Mouse (Mus musculus) heart, adult 2 months (tissue): Measurements from ENCODE around the gene Dynlt1f. TPM values are rescaled to one million over a fixed set of nuclear protein-coding genes. Genes with fewer than 3 reads are reported as not detected.
"Not testable (repeated sequence)": the region's sequence is repeated elsewhere in the genome, so short reads cannot be mapped to it uniquely, and the experiment has no call there.

Source experiments
- DNase-seq, 2 experiments: peaks; one replicate each; pipeline ENCODE4 v3.0.0; 2021
- H3K27ac ChIP-seq: fragments of 200-600 bp; 2 replicates; pipeline ENCODE4 v1.8.1; 2022
- H3K27me3 ChIP-seq: fragments of 200-500 bp; 2 replicates; pipeline ENCODE4 v1.6.1; 2012; ENCODE audit warnings: mild to moderate bottlenecking, low read length, inconsistent platforms, mixed read lengths; ENCODE audit not compliant: control insufficient read depth, insufficient read depth
- H3K36me3 ChIP-seq: fragments of 200-500 bp; 2 replicates; pipeline ENCODE4 v1.6.1; 2012; ENCODE audit warnings: low read length, inconsistent platforms; ENCODE audit not compliant: control insufficient read depth, insufficient read depth
- H3K4me1 ChIP-seq: fragments of 200-500 bp; 2 replicates; pipeline ENCODE4 v1.6.1; 2011; ENCODE audit warnings: low read length; ENCODE audit not compliant: control insufficient read depth, insufficient read depth
- H3K4me3 ChIP-seq: fragments of 200-600 bp; 2 replicates; pipeline ENCODE4 v1.8.1; 2022
- H3K79me2 ChIP-seq: fragments of 200-500 bp; replicated peaks from 2 replicates; pipeline ENCODE4 v1.6.1; 2012; ENCODE audit warnings: mild to moderate bottlenecking, inconsistent platforms, low read length, moderate library complexity, mixed read lengths; ENCODE audit not compliant: control insufficient read depth, insufficient read depth
- H3K9ac ChIP-seq: fragments of 200-500 bp; 2 replicates; pipeline ENCODE4 v1.6.1; 2012; ENCODE audit warnings: low read depth, mild to moderate bottlenecking, control low read depth, inconsistent platforms, low read length, mixed read lengths
- POLR2A ChIP-seq: fragments of 200-500 bp; IDR thresholded peaks from 2 replicates; pipeline ENCODE4 v1.6.1; 2011; ENCODE audit warnings: mild to moderate bottlenecking, low read depth, low read length, control low read depth; ENCODE audit not compliant: insufficient read depth
- WGBS: fragments of 180-500 bp; shearing (Covaris S2); methylation state at CpG from one replicate; pipeline ENCODE4 v1.1.7; 2018; 5-methylcytosine and 5-hydroxymethylcytosine counted together
- intact Hi-C: fragments of 180-260 bp; cut with DNase I; formaldehyde crosslinking; loops from one replicate; pipeline ENCODE4 v1.15.1; 2025
- polyA plus RNA-seq: library from polyadenylated mRNA; depleted of rRNA; stranded (reverse); fragments of >200 nt; gene quantifications from 2 replicates; pipeline ENCODE4 v1.2.3, GENCODE M21; 2012
- total RNA-seq, 2 experiments: library from RNA; stranded (reverse); gene quantifications; 2 replicates each; pipeline ENCODE4 v1.2.3; 2021

Gene Dynlt1f
- total and polyA plus RNA-seq, 3 experiments, result 22.0 to 46.9 (median 37.0) TPM

DNA sequence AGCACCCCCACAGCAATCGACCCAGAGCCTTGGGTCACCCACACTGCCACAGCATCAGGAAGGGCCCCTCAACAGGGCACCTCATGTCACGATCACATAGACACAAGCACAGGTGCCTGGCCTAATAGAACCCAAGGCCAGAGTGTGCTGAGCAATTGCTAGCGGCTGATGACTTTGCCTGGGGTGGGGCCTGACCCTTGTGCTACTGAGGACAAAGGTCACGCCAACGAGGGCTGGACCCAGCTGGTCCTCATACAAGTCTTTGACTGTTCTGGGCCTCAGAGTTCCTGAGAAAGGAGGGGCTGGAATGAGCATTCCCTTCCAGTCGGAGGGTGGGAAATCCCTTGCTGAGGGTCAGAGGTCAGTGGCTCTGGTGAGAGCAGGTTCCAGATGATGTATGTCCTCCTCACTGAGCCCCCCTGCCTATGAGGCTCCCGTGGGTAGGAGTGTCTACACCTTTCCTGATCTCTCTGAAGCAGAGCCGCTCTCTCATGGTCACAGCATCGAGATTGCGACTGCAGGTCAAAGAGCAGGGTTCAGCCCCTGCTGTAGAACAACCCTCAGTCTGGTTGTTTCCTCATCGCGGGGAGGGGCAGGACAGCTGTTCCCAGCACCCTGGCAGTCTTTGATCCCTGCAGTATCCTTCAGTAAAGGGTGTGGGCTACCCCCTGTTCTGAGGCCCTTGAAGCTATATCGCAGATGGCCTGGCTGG, 37.9 kb downstream of the Dynlt1f start:
- H3K27ac ChIP-seq, DNase-seq, H3K36me3 ChIP-seq, H3K27me3 ChIP-seq, H3K4me3 ChIP-seq, intact Hi-C loops, H3K9ac ChIP-seq, H3K79me2 ChIP-seq, H3K4me1 ChIP-seq: not testable (repeated sequence)
- 72% methylated on average over 8 of the region's 13 CpGs for WGBS

DNA sequence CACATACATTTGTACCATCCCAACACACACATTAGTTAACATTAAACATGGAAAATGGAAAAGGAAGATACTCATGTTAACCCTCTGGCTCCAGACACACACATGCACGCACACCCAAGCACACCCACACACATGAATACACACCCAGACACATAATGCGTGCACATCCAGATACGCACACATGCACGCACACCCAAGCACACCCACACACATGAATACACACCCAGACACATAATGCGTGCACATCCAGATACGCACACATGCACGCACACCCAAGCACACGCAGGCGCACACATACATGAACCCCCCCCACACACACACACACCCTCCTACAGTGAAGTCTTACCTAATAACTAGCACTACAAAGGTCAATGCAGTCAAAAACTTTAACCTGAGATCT, 39.0 kb downstream of the Dynlt1f start:
- WGBS, result 97% methylated on average over 9 of the region's 9 CpGs
- H3K36me3 ChIP-seq, H3K4me1 ChIP-seq, H3K4me3 ChIP-seq, DNase-seq, H3K27me3 ChIP-seq, H3K9ac ChIP-seq, H3K79me2 ChIP-seq, intact Hi-C loops, H3K27ac ChIP-seq: not testable (repeated sequence)

- H3K4me1 ChIP-seq, H3K4me3 ChIP-seq, H3K9ac ChIP-seq, H3K27ac ChIP-seq, DNase-seq, H3K79me2 ChIP-seq, intact Hi-C loops, H3K27me3 ChIP-seq, H3K36me3 ChIP-seq: not testable (repeated sequence)
- WGBS, result 76% methylated on average over 6 of the region's 9 CpGs
Observed at GRCm38 (mm10) chr17:6614316-6614715, 41.4 kb downstream of the Dynlt1f start.

DNA sequence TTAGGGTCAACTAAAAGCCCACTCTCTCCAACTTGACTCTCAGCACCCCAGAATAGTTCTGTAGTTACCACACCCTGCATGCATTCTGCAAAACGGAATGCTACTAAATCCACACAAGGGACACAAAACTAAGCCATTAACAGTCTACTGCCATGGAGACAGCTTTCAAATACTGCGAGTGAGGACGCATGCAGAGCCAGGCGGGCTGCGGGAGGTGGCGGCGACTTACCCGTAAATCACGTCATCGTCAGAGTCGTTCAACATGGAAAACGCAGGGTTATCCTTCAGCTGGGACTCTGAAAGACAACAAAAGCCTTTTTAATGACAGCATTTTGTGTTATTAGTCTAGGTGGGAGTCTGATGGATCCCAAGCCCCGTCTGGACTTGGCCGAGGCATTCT, 42.2 kb downstream of the Dynlt1f start:
- WGBS, result 93% methylated on average over 12 of the region's 14 CpGs

GRCm38 (mm10) chr17:6605347-6605746, 50.4 kb downstream of the Dynlt1f start:
- H3K27me3 ChIP-seq, H3K9ac ChIP-seq, H3K4me1 ChIP-seq, H3K36me3 ChIP-seq, intact Hi-C loops, H3K27ac ChIP-seq, DNase-seq, H3K79me2 ChIP-seq, H3K4me3 ChIP-seq: not testable (repeated sequence)
- WGBS, result 56% methylated on average over 1 of the region's 1 CpGs

More for the DNA sequence above, 42.2 kb downstream of the Dynlt1f start:
- intact Hi-C loops, H3K27me3 ChIP-seq, H3K4me3 ChIP-seq, H3K79me2 ChIP-seq, H3K27ac ChIP-seq, H3K9ac ChIP-seq, DNase-seq, H3K36me3 ChIP-seq, H3K4me1 ChIP-seq: not testable (repeated sequence)

DNA sequence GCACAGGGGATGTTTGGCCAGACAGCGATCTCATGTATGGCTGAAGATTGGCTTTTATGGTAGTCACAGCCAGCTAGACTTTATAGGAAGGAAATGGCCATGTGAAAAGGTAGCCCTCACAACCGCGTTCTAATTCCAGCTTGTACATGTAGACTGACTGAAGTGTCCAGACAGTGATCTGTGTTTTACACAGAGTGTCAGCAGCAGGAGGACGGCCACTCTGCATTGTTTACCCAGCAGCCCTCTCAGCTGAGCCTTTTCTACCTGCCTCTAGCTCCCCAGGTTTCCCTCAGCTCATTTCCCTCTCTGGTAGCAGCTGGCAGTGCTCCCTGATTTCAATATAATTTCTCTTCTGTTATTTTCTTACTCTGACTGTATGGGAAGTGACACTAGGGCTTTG, 53.5 kb downstream of the Dynlt1f start:
- DNase-seq, H3K27me3 ChIP-seq, H3K4me1 ChIP-seq, intact Hi-C loops, H3K4me3 ChIP-seq, H3K9ac ChIP-seq, H3K36me3 ChIP-seq, H3K27ac ChIP-seq, H3K79me2 ChIP-seq: not testable (repeated sequence)
- 0% methylated on average over 3 of the region's 4 CpGs for WGBS

GRCm38 (mm10) chr17:6601204-6601911, 54.3 kb downstream of the Dynlt1f start, which contains the start of gene Dynlt1c:
Gene Dynlt1c, plus strand, starts transcription at chr17:6601671.
- peak within 1 kb of the TSS; percentile 43 for H3K4me3 ChIP-seq
- H3K27ac ChIP-seq, result peak within 1 kb of the TSS; percentile 58
- intact Hi-C loops, H3K4me1 ChIP-seq, H3K79me2 ChIP-seq, H3K27me3 ChIP-seq, H3K36me3 ChIP-seq: not testable (repeated sequence)
- peak within 1 kb of the TSS; percentile 69 for H3K9ac ChIP-seq
- peak; percentile 73 for TF ChIP-seq POLR2A
- DNase-seq, result peak; percentile 81 to 91
- WGBS, result 8% methylated on average over 33 of the region's 40 CpGs

DNA sequence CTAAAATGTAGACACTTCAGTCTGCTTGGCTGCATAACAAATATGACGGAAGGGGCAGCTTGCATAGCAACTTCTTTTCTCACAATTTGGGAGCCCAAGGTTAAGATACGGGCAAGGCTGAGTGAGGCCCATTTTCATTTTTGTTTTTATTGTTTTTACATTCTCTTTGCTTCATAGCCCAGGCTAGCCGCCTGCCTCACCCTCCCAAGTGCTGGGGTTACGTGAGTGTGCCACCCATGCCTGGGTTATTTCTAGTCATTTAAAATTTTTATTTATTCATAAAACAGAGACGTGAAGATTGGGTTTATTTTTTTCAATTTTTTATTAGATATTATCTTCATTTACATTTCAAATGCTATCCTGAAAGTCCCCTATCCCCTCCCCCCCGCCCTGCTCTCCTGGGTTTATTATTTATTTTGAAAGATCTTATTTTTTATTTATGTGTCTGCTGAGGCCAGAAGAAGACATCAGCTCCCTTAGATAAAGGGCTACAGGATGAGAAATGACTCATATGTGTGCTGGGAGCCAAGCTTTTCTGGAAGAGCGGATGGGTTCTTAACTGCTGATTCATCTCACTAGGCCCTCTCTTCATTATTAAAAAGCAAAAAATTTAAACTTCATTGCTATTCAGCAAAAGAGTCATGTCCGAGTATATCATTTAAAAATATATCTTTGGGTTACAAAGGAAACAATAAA, 55.3 kb downstream of the Dynlt1f start:
- H3K27ac ChIP-seq, result peak overlapping the region; percentile 8; the same call in 1 of the 2 replicates
- 71% methylated on average over 6 of the region's 8 CpGs for WGBS
- intact Hi-C loops, H3K4me3 ChIP-seq, H3K36me3 ChIP-seq, H3K27me3 ChIP-seq, H3K79me2 ChIP-seq, H3K9ac ChIP-seq, H3K4me1 ChIP-seq: not testable (repeated sequence)
- peak in 1 of 2 experiments; percentile 69 for DNase-seq

DNA sequence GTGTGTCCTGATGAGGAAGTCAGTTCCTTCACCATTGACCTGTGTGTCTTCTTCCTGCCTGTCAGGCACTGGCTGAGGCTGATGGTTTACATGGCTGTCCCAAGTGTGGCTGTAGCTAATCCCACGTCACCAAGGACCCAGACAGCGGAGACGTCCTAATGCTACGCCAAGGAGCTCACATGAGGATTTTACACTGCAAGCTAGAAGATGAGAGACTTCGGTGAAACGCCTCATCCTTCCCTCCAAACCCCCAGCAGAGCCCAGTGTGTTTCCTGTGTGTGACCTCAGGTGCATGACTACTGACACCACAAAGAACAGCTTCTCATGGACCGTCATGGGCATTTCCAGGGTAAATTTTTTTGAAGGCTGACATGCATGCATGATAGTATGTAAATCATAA, 57.3 kb downstream of the Dynlt1f start:
- H3K27me3 ChIP-seq, DNase-seq, H3K4me3 ChIP-seq, H3K79me2 ChIP-seq, intact Hi-C loops, H3K27ac ChIP-seq, H3K9ac ChIP-seq, H3K36me3 ChIP-seq, H3K4me1 ChIP-seq: not testable (repeated sequence)
- WGBS, result 86% methylated on average over 7 of the region's 7 CpGs
